Mouse (Mus musculus): ENCODE data around the gene Slc44a4. TPM values are rescaled to one million over a fixed set of nuclear protein-coding genes. Genes with fewer than 3 reads are reported as not detected.
"Not testable (repeated sequence)": the region's sequence is repeated elsewhere in the genome, so short reads cannot be mapped to it uniquely, and the experiment has no call there.

The Slc44a4 gene
- total RNA-seq, 2 experiments from 2014 or later, result 0.43 TPM; not detected in 1

DNA sequence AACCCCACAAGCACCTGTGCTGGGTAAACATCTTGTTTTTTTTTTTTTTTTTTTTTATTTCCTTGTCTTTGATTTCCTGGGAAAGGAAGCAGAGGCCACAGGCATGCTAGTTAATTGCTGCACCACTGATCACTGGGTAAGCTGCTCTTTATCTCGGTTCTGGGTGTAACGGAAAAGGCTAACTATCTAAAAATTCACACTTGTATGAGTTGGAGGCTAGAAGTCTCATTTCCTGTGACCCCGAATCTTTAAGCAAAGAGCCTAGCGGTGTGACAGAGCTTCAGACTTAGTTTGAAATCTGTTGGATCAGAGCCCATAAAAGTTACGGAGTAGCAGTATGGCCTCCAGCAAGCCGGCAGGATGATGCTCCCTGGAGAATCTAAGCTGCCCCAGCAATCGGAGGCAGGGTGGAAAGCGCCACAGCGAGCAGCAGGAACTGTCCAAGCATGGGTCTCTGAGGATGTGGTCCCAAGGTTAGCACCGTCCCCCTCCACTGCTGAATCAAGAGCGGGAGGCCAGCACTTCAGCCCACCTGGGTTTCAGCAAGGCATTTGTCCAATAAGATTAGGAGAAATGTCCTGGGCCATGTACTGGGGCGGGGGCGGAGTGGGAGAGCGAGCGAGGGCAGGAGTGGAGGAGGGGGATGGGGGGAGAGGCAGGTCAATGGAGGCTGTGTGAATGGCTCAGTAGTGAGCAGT lies 27.2 kb downstream of the Slc44a4 start:
- no peak for DNase-seq (ENCODE audit: low spot score in 2 of 2)

DNA sequence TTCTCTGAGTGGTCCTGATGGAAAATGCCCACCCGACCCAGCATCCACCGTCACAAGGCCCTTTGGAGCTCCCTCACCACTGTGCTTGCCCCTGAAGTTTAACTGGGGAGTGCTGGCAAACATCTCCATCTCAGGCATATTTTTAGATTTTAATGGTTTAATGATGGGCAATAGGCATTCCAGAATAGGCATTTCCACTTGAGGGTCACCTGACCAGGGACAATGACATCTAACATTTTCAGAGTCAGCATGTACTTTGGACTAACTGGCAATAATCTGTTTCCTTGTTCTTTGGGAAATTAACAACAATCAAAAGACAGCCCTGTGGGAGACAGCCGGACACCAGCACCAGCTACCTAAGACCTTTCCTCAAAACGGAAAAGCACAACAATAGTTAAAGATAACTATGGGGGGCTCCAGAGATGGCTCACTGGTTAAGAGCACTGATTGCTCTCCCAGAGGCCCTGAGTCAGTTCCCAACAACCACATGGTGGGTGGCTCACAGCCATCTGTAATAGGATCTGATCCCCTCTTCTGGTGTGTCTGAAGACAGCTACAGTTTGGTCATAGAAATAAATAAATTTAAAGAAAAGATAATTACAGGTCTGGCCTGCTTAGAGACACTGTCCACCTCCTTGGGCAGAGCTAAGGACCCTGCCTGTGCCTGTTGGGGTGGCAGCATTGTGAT lies 29.0 kb downstream of the Slc44a4 start:
- peak in 1 of 2 experiments; percentile 45 for DNase-seq (ENCODE audit: low spot score in 2 of 2)

DNA sequence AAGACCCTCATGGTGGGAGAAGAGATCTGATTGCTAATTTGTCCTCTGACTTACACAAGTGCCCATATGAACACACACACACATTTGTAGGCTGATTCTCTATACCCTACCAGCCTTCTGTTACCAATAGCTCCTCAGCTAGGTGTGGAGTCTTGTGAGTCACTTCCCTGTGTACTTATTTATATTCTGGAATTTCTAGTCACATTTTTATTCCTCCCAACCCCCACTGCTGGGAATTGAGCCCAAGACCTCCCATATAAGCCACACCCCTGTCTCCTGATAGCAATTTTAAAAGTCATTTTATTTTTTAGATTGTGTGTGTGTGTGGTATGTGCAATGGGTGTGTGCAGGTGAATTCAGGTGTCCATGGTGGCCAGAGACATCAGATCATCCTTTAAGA lies 30.1 kb downstream of the Slc44a4 start:
- DNase-seq (ENCODE audit: low spot score in 2 of 2), result no peak

DNA sequence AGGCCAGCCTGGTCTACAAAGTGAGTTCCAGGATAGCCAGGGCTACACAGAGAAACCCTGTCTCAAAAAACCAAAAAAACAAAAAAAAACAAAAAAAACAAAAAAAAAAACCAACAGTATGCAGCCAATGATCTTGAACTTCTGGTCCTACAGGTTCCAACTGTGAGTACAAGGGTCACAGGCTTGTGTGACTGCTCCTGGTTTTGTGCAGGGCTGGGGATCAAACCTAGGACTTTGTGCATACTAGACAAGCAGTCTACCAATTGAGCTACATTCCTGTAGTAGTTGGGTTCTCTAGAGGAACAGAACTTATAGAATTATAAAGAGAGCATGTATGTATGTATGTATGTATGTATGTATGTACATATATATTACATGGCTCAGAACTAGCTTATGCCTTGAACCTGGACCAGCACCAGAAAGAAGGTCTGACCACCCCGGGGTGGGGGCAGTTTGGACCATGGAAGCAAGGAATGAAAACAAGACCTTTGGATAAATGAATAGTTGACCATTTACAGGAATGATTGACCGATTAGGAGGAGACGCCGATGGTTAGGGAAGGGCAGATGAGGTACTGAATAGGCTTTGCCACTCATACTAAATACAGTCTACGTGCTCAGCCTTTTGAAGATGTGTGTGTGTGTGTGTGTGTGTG lies 32.3 kb downstream of the Slc44a4 start:
- DNase-seq (ENCODE audit: low spot score in 2 of 2), result no peak

DNA sequence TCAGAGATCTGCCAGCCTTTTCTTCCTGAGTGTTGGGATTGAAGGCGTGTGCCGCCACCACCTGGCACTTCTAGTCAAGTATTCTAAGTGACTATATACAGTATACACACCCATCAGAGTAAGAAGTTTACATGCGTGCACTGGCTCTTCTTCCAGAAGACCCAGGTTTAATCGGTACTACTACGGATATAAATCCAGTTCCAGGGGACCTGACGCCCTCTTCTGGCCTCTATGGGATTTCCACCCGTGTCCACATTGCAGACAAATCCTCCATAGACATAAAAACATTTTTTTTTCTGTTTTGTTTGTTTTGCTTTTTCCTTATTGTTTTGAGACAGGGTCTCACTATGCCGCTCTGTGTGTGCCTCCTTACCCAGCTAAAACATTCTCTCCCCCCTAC lies 33.3 kb downstream of the Slc44a4 start:
- DNase-seq (ENCODE audit: low spot score in 2 of 2), result no peak

- DNase-seq (ENCODE audit: low spot score in 2 of 2), result not testable (repeated sequence)
Observed at GRCm38 (mm10) chr17:34948721-34949552, 34.7 kb downstream of the Slc44a4 start.

DNA sequence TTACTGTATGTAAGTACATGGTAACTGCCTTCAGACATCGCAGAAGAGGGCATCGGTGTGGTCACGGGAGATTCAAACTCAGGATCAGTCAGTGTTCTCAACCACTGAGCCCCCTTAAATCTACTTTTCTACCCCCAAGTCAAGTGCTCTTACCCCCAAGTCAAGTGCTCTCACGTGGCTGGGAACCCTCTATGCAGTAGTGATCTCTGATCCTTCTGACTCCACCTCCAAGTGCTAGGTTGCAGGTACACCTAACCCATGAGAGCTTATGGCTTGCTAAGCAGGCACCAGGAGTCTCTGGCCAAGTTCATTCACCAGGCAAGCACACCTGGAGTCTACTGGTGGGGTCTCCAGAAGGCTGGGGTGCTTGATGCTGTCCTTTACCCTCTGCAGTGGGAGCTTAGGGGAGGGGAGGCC lies 35.3 kb downstream of the Slc44a4 start:
- no peak for DNase-seq (ENCODE audit: low spot score in 2 of 2)

GRCm38 (mm10) chr17:34950514-34951455 lies 36.5 kb downstream of the Slc44a4 start:
- DNase-seq (ENCODE audit: low spot score in 2 of 2), result no peak

GRCm38 (mm10) chr17:34951636-34952377 lies 37.5 kb downstream of the Slc44a4 start:
- DNase-seq (ENCODE audit: low spot score in 2 of 2), result peak; percentile 40 to 53

DNA sequence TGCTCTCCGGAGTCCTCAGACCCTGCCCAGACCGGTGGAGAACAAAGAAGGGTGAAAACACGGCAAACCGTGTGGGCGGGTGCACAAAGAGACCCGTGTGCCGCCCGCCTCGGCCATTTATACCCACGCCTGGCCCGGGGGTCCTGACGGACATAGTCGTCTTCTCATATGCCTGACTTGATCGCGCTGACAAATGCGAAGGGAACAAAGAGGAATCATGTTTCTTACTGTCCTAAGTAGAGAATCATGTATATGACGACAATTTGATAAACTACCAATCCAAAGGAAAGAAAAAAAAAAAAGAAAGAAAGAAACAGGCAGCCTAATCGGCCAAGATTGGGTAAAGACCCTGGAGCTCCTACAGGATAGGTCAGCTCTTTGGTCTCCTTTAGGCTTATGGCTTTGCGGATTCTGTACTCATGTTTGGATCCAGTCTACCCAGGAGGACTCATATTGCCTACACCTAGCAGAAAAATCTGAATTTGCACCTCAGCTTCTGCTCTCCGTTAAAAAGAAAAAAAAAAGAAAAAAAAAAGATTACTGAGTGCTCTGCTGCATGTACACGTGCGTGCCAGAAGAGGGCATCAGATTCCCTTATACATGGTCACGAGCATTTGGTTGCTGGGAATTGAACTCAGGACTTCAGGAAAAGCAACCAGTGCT lies 38.2 kb downstream of the Slc44a4 start:
- DNase-seq (ENCODE audit: low spot score in 2 of 2), result peak in 1 of 2 experiments; percentile 78

DNA sequence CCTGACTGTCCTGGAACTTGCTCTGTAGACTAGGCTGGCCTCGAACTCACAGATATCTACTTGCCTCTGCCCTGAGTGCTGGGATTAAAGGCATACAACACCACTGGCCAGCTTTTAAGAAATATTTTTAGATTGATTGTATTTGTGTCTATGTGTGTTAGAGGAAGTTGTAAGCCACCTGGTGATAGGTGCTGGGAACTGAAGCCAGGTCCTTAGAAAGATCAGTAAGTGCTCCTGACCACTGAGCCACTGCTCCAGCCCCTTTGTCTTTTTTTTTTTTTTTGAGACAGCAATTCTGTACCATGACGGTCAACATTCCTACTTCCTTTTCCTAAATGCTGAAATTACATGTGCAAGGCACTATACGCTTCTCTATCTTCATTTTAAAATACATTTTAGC lies 39.0 kb downstream of the Slc44a4 start:
- DNase-seq (ENCODE audit: low spot score in 2 of 2), result no peak

DNA sequence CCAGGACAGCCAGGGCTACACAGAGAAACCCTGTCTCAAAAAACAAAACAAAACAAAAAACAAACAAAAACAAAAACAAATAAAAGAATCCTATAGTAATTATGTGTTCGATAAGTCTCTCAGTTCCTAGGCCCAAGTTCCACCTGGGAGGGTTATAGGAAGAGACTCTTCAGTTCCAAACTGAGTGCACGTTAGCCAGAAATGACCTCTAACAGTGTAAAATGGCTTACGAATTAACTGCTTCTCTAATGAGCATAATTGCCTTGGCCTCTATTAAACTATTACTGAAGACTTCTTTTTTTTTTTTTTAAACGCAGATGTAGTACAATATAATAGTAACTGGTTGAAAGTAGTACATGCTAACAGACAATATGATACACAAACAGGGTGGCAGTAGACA lies 39.6 kb downstream of the Slc44a4 start:
- no peak for DNase-seq (ENCODE audit: low spot score in 2 of 2)

DNA sequence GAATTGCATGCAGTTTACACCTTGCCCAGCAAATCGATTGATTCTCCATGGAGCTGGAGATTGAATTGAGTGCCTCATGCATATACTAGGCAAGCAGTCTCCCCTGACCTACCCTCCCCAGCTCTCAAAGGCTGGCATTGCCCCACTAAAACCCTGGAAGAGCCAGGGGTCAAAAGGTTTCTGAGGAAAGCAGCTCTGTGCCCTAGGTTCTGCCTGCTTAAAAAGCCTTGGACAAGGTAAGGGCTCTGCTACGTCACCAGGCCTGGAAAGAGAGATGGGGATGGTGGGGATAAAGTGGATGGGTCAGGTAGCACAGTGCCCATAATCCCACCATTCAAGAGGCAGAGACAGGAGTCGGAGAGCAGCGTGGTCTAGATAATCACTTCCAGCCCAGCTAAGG lies 40.6 kb downstream of the Slc44a4 start:
- no peak for DNase-seq (ENCODE audit: low spot score in 2 of 2)

GRCm38 (mm10) chr17:34955884-34956283 lies 41.6 kb downstream of the Slc44a4 start:
- no peak for DNase-seq (ENCODE audit: low spot score in 2 of 2)

DNA sequence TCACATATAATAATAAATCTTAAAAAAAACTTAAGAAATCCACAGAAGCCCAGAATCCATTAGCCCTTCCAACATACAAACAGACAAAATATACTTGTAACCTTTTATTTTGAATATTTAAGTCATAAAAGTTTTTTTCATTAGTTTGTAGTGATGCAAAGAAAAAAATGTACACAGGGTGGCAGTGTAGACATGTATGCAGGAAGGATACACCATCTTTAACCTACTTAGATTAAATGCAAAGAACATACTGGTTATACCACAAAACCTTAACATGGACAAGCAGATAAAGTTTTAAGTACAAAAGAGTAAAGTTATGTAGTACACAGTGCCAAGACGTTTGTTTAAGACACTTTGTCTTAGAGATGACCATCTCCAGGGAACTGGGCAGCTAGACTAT lies 42.1 kb downstream of the Slc44a4 start:
- DNase-seq (ENCODE audit: low spot score in 2 of 2), result no peak

GRCm38 (mm10) chr17:34957291-34957690 lies 43.0 kb downstream of the Slc44a4 start:
- not testable (repeated sequence) for DNase-seq (ENCODE audit: low spot score in 2 of 2)

GRCm38 (mm10) chr17:34957966-34958365 lies 43.7 kb downstream of the Slc44a4 start:
- DNase-seq (ENCODE audit: low spot score in 2 of 2), result not testable (repeated sequence)

- DNase-seq (ENCODE audit: low spot score in 2 of 2), result not testable (repeated sequence)
Observed at GRCm38 (mm10) chr17:34958734-34959129, 44.5 kb downstream of the Slc44a4 start.

Measured in layer of hippocampus, adult 18-20 months (tissue).